Mouse (Mus musculus) MEL (cell line): ENCODE results near the gene Gm10277. TPM values are rescaled to one million over a fixed set of nuclear protein-coding genes. Genes with fewer than 3 reads are reported as not detected.

ENCODE experiments used
- DNase-seq: peaks from one replicate; pipeline ENCODE4 v3.0.0; 2011; ENCODE audit warnings: low read depth, low spot score
- H3K27ac ChIP-seq: 2 replicates; pipeline ENCODE4 v1.5.1; 2012; ENCODE audit warnings: low read depth, mild to moderate bottlenecking, control low read depth, low read length, moderate library complexity; ENCODE audit not compliant: control insufficient read depth
- H3K27me3 ChIP-seq, 2 experiments: fragments of 150-350 bp in 1 of 2; sonication (generic) in 1 of 2; 2 replicates each; pipeline ENCODE4 v1.6.1; 2012; ENCODE audit warnings: low read length in 2 of 2, mild to moderate bottlenecking in 2 of 2, improper control_type of control experiment in 1 of 2, moderate library complexity in 1 of 2; ENCODE audit not compliant: insufficient read depth in 2 of 2, control insufficient read depth in 1 of 2
- H3K36me3 ChIP-seq, 2 experiments: 2 replicates each; pipeline ENCODE4 v1.6.1; 2012 to 2014; ENCODE audit warnings: low read length in 2 of 2, improper control_type of control experiment in 1 of 2, inconsistent platforms in 1 of 2, mild to moderate bottlenecking in 1 of 2; ENCODE audit not compliant: insufficient read depth in 2 of 2, control insufficient read depth in 1 of 2
- H3K4me1 ChIP-seq, 2 experiments: fragments of 150-350 bp in 1 of 2; sonication (generic) in 1 of 2; 2 replicates each; pipeline ENCODE4 v1.6.1; 2012; ENCODE audit warnings: low read length in 2 of 2, improper control_type of control experiment in 1 of 2, mild to moderate bottlenecking in 1 of 2; ENCODE audit not compliant: insufficient read depth in 2 of 2, control insufficient read depth in 1 of 2
- H3K4me3 ChIP-seq, 2 experiments: fragments of 150-350 bp in 1 of 2; sonication (generic) in 1 of 2; 2 replicates each; pipeline ENCODE4 v1.5.1; 2012; ENCODE audit warnings: low read depth in 2 of 2, low read length in 2 of 2, mild to moderate bottlenecking in 2 of 2, moderate library complexity in 2 of 2, control low read depth in 1 of 2, improper control_type of control experiment in 1 of 2; ENCODE audit not compliant: control insufficient read depth in 1 of 2, insufficient read depth in 1 of 2
- H3K79me2 ChIP-seq: 2 replicates; pipeline ENCODE4 v1.6.1; 2012; ENCODE audit warnings: mild to moderate bottlenecking, low read length, moderate library complexity; ENCODE audit not compliant: control insufficient read depth, poor library complexity, insufficient read depth
- H3K9ac ChIP-seq: 2 replicates; pipeline ENCODE4 v1.6.1; 2012; ENCODE audit warnings: low read depth, mild to moderate bottlenecking, control low read depth, low read length, moderate library complexity; ENCODE audit not compliant: control insufficient read depth, poor library complexity, severe bottlenecking
- H3K9me3 ChIP-seq: fragments of 150-350 bp; sonication (generic); replicated peaks from 2 replicates; pipeline ENCODE4 v1.6.1; 2012; ENCODE audit warnings: mild to moderate bottlenecking, low read length, improper control_type of control experiment, moderate library complexity; ENCODE audit not compliant: insufficient read depth
- CTCF ChIP-seq, 3 experiments: IDR thresholded peaks in 2 of 3; conservative IDR thresholded peaks in 1 of 3; 2 replicates each; pipeline ENCODE4 v1.5.1; 2011 to 2012; ENCODE audit warnings: low read length in 3 of 3, low read depth in 2 of 3, mild to moderate bottlenecking in 2 of 3, improper control_type of control experiment in 1 of 3, inconsistent platforms in 1 of 3, mixed read lengths in 1 of 3, moderate library complexity in 1 of 3; ENCODE audit not compliant: control insufficient read depth in 1 of 3, insufficient read depth in 1 of 3, poor library complexity in 1 of 3, severe bottlenecking in 1 of 3
- E2F4 ChIP-seq: IDR thresholded peaks from 2 replicates; pipeline ENCODE4 v1.6.1; 2011; ENCODE audit warnings: low read depth, low read length, improper control_type of control experiment, borderline replicate concordance
- ELF1 ChIP-seq: IDR thresholded peaks from 2 replicates; pipeline ENCODE4 v1.6.1; 2014; ENCODE audit warnings: low read depth, mild to moderate bottlenecking, inconsistent platforms, low read length, improper control_type of control experiment, moderate library complexity
- EP300 ChIP-seq, 2 experiments: IDR thresholded peaks; 2 replicates each; pipeline ENCODE4 v1.6.1; 2011; ENCODE audit warnings: improper control_type of control experiment in 2 of 2, low read length in 2 of 2, low read depth in 1 of 2, mild to moderate bottlenecking in 1 of 2
- ETS1 ChIP-seq: IDR thresholded peaks from 2 replicates; pipeline ENCODE4 v1.6.1; 2012; ENCODE audit warnings: low read depth, mild to moderate bottlenecking, inconsistent platforms, low read length, improper control_type of control experiment, moderate library complexity
- GATA1 ChIP-seq: IDR thresholded peaks from 2 replicates; pipeline ENCODE4 v1.6.1; 2011; ENCODE audit warnings: low read depth, low read length, improper control_type of control experiment
- HCFC1 ChIP-seq: IDR thresholded peaks from 2 replicates; pipeline ENCODE4 v1.6.1; 2012; ENCODE audit warnings: low read depth, mild to moderate bottlenecking, inconsistent platforms, low read length, improper control_type of control experiment, moderate library complexity
- JUND ChIP-seq: IDR thresholded peaks from 2 replicates; pipeline ENCODE4 v1.6.1; 2011; ENCODE audit warnings: low read depth, mild to moderate bottlenecking, improper control_type of control experiment, low read length
- MEF2A ChIP-seq: IDR thresholded peaks from 2 replicates; pipeline ENCODE4 v1.6.1; 2014; ENCODE audit warnings: low read depth, mild to moderate bottlenecking, inconsistent platforms, low read length, improper control_type of control experiment; ENCODE audit not compliant: poor library complexity, insufficient replicate concordance, severe bottlenecking; ENCODE audit errors: extremely low read depth
- MXI1 ChIP-seq: IDR thresholded peaks from 2 replicates; pipeline ENCODE4 v1.6.1; 2011; ENCODE audit warnings: mild to moderate bottlenecking, low read depth, low read length, improper control_type of control experiment
- MYB ChIP-seq: IDR thresholded peaks from 2 replicates; pipeline ENCODE4 v1.6.1; 2011; ENCODE audit warnings: mild to moderate bottlenecking, low read depth, low read length, improper control_type of control experiment
- NELFE ChIP-seq: IDR thresholded peaks from 2 replicates; pipeline ENCODE4 v1.6.1; 2011; ENCODE audit warnings: low read depth, low read length, improper control_type of control experiment
- NRF1 ChIP-seq: IDR thresholded peaks from 2 replicates; pipeline ENCODE4 v1.6.1; 2014; ENCODE audit warnings: low read depth, mild to moderate bottlenecking, inconsistent platforms, low read length, improper control_type of control experiment, moderate library complexity; ENCODE audit not compliant: poor library complexity, insufficient read depth, severe bottlenecking
- POLR2A ChIP-seq, 2 experiments: IDR thresholded peaks; 2 replicates each; pipeline ENCODE4 v1.6.1; 2011 to 2012; ENCODE audit warnings: low read length in 2 of 2, mild to moderate bottlenecking in 2 of 2, control low read depth in 1 of 2, improper control_type of control experiment in 1 of 2, low read depth in 1 of 2, moderate library complexity in 1 of 2; ENCODE audit not compliant: control insufficient read depth in 1 of 2, insufficient read depth in 1 of 2, poor library complexity in 1 of 2
- POLR2AphosphoS2 ChIP-seq: IDR thresholded peaks from 2 replicates; pipeline ENCODE4 v1.6.1; 2011; ENCODE audit warnings: low read length, improper control_type of control experiment
- POLR2AphosphoS5 ChIP-seq: IDR thresholded peaks from 2 replicates; pipeline ENCODE4 v1.6.1; 2012; ENCODE audit warnings: low read depth, borderline replicate concordance, mild to moderate bottlenecking, inconsistent platforms, low read length, moderate library complexity, mixed read lengths
- RAD21 ChIP-seq: IDR thresholded peaks from 2 replicates; pipeline ENCODE4 v1.6.1; 2011; ENCODE audit warnings: mild to moderate bottlenecking, low read depth, low read length, improper control_type of control experiment
- RCOR1 ChIP-seq: IDR thresholded peaks from 2 replicates; pipeline ENCODE4 v1.6.1; 2012; ENCODE audit warnings: low read depth, mild to moderate bottlenecking, inconsistent platforms, low read length, improper control_type of control experiment
- SIN3A ChIP-seq: IDR thresholded peaks from 2 replicates; pipeline ENCODE4 v1.6.1; 2012; ENCODE audit warnings: low read length, improper control_type of control experiment, inconsistent platforms
- TAL1 ChIP-seq: IDR thresholded peaks from 2 replicates; pipeline ENCODE4 v1.6.1; 2012; ENCODE audit warnings: mild to moderate bottlenecking, inconsistent platforms, low read length, moderate library complexity, mixed read lengths
- TBP ChIP-seq: IDR thresholded peaks from 2 replicates; pipeline ENCODE4 v1.8.0; 2011; ENCODE audit warnings: low read depth, low read length, improper control_type of control experiment
- TCF12 ChIP-seq: IDR thresholded peaks from 2 replicates; pipeline ENCODE4 v1.6.1; 2014; ENCODE audit warnings: low read depth, mild to moderate bottlenecking, inconsistent platforms, low read length, improper control_type of control experiment, moderate library complexity
- USF1 ChIP-seq: IDR thresholded peaks from 2 replicates; pipeline ENCODE4 v1.6.1; 2014; ENCODE audit warnings: low read depth, mild to moderate bottlenecking, inconsistent platforms, low read length, improper control_type of control experiment, moderate library complexity
- USF2 ChIP-seq, 2 experiments: IDR thresholded peaks; 2 replicates each; pipeline ENCODE4 v1.6.1; 2011 to 2012; ENCODE audit warnings: improper control_type of control experiment in 2 of 2, low read length in 2 of 2, borderline replicate concordance in 1 of 2, inconsistent platforms in 1 of 2, low read depth in 1 of 2, mild to moderate bottlenecking in 1 of 2; ENCODE audit not compliant: insufficient read depth in 1 of 2
- ZKSCAN1 ChIP-seq: IDR thresholded peaks from 2 replicates; pipeline ENCODE4 v1.6.1; 2012; ENCODE audit warnings: low read depth, mild to moderate bottlenecking, inconsistent platforms, low read length, improper control_type of control experiment, moderate library complexity
- ZMIZ1 ChIP-seq: IDR thresholded peaks from 2 replicates; pipeline ENCODE4 v1.6.1; 2012; ENCODE audit warnings: low read depth, mild to moderate bottlenecking, inconsistent platforms, low read length, improper control_type of control experiment, moderate library complexity
- polyA plus RNA-seq, 2 experiments: library from polyadenylated mRNA; stranded (reverse) in 1 of 2; unstranded in 1 of 2; fragments of >175 nt in 1 of 2; fragments of >200 nt in 1 of 2; gene quantifications; 2 replicates each; pipeline versions ENCODE4 v1.2.1 to v1.2.4; 2012; ENCODE audit warnings: low replicate concordance in 2 of 2, low read depth in 1 of 2; ENCODE audit not compliant: insufficient read length in 2 of 2, insufficient read depth in 1 of 2, missing spikeins in 1 of 2
- total RNA-seq: library from RNA; depleted of rRNA; stranded (reverse); fragments of 300-350 nt; gene quantifications from 2 replicates; pipeline ENCODE4 v1.2.3, GENCODE M21; 2012

The Gm10277 gene
- total and polyA plus RNA-seq, 3 experiments = 0.19 to 0.35 TPM; not detected in 1

DNA sequence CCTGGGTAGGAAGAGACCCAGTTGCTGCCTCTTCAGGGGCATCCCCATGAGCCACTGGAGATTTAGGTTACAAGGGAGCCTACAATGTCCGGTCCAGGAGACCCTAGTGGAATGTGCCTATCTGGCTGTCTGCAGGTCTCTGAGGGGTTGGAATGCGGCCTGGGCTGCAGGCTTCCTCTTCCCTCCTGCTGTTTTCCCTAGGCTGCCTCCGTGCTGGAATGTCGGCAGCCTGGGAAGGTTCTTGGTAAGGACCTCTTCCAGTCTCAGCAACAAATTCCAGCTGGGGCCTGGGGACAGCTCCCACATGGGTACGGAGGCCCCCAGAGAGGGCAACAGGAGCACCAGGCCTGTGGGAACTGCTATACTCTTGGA lies 2.2 kb downstream of the Gm10277 start:
- Histone ChIP-seq H3K27ac (peak overlapping the region; percentile 95), H3K9ac (peak overlapping the region; percentile 75), H3K79me2 (no peaks in the 10 kb centered on the region; the same call in 1 of the 2 replicates), H3K9me3 (no peaks in the 10 kb centered on the region), H3K4me1 (peaks cover 24 to 39% of the 10 kb centered on the region in 2 experiments), H3K27me3 (no peaks in the 10 kb centered on the region), H3K4me3 (peak overlapping the region; percentile 29 to 54), H3K36me3 (peaks cover 0 to 33% of the 10 kb centered on the region in 2 experiments; a peak in 2 of 4 replicates)
- no peak for DNase-seq
- TF ChIP-seq JUND = no peak

DNA sequence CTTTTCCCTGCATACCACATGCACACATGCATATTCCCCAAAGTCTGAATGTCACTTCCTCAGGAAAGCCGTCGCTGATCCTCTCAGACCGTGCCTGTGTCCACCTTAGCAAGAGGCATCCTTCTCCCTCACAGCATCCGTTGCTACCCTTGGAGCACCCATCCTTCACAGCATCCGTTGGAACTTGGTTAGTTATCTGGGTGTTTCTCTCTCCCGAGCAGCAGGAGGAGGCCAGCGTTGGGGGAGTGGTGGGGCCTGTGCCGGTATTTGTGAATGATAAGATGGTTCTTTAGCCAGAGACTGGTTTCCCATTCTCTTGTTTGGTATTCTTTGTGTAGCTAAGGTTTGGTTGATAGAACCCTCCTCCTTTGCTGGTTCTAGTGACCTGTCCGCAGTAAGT lies 2.7 kb downstream of the Gm10277 start:
- H3K79me2 ChIP-seq = no peaks in the 10 kb centered on the region; the same call in 1 of the 2 replicates
- TF ChIP-seq EP300 (IDR thresholded peaks at IDR 0.05; ENCODE audit: low read depth in 1 of 2, low read length in 2 of 2) = peak; percentile 78 to 96
- no peak for TF ChIP-seq ELF1
- TF ChIP-seq MEF2A = no peak
- TF ChIP-seq HCFC1 = 0 out of 2 replicates have a peak, but pooled peaks have one; percentile 43
- TF ChIP-seq POLR2AphosphoS2 = 0 out of 2 replicates have a peak, but pooled peaks have one; percentile 6
- TF ChIP-seq NRF1 = no peak
- TF ChIP-seq ZKSCAN1 = no peak
- peak; percentile 80 for TF ChIP-seq TBP
- TF ChIP-seq ZMIZ1 = 0 out of 2 replicates have a peak, but pooled peaks have one; percentile 38
- TF ChIP-seq E2F4 = no peak
- TF ChIP-seq RCOR1 = peak; percentile 78
- no peak for TF ChIP-seq USF2 (IDR thresholded peaks at IDR 0.05; ENCODE audit: borderline replicate concordance in 1 of 2, insufficient read depth in 1 of 2, low read depth in 1 of 2, low read length in 2 of 2)
- peak; percentile 70 for TF ChIP-seq GATA1
- TF ChIP-seq POLR2A (IDR thresholded peaks at IDR 0.05; ENCODE audit: control insufficient read depth in 1 of 2, insufficient read depth in 1 of 2, low read depth in 1 of 2, low read length in 2 of 2, poor library complexity in 1 of 2) = peak in 1 of 2 experiments; percentile 14; a peak in 1 of 4 replicates
- TF ChIP-seq MYB = peak; percentile 90
- no peak for TF ChIP-seq JUND
- TF ChIP-seq TAL1 = peak; percentile 27; the same call in 1 of the 2 replicates
- no peak for TF ChIP-seq RAD21
- TF ChIP-seq NELFE = 0 out of 2 replicates have a peak, but pooled peaks have one; percentile 6
- TF ChIP-seq SIN3A = no peak; the same call in 1 of the 2 replicates
- TF ChIP-seq MXI1 = 0 out of 2 replicates have a peak, but pooled peaks have one; percentile 25
- TF ChIP-seq POLR2AphosphoS5 = no peak
- TF ChIP-seq CTCF (IDR thresholded peaks at IDR 0.05 in 2 of 3, conservative IDR thresholded peaks at IDR 0.05 in 1 of 3; ENCODE audit: control insufficient read depth in 1 of 3, insufficient read depth in 1 of 3, low read depth in 2 of 3, low read length in 3 of 3, poor library complexity in 1 of 3, severe bottlenecking in 1 of 3) = no peak
- no peak for TF ChIP-seq USF1
- TF ChIP-seq TCF12 = peak; percentile 77
- TF ChIP-seq ETS1 = peak; percentile 60
- peak overlapping the region; percentile 33 to 54 for H3K4me3 ChIP-seq
- no peaks in the 10 kb centered on the region for H3K9me3 ChIP-seq
- H3K9ac ChIP-seq = peak overlapping the region; percentile 75
- DNase-seq = peak; percentile 86
- H3K27ac ChIP-seq = peak overlapping the region; percentile 95
- no peaks in the 10 kb centered on the region for H3K27me3 ChIP-seq
- peaks cover 23 to 39% of the 10 kb centered on the region in 2 experiments for H3K4me1 ChIP-seq
- peaks cover 0 to 33% of the 10 kb centered on the region in 2 experiments; a peak in 2 of 4 replicates for H3K36me3 ChIP-seq
